Mouse (Mus musculus) MEL (cell line): ENCODE measurements around the gene Lrba. TPM values are rescaled to one million over a fixed set of nuclear protein-coding genes. Genes with fewer than 3 reads are reported as not detected.

Experiments
- DNase-seq: peaks from one replicate; pipeline ENCODE4 v3.0.0; 2011; ENCODE audit warnings: low read depth, low spot score
- H3K27ac ChIP-seq: 2 replicates; pipeline ENCODE4 v1.5.1; 2012; ENCODE audit warnings: low read depth, mild to moderate bottlenecking, control low read depth, low read length, moderate library complexity; ENCODE audit not compliant: control insufficient read depth
- H3K27me3 ChIP-seq, 2 experiments: fragments of 150-350 bp in 1 of 2; sonication (generic) in 1 of 2; 2 replicates each; pipeline ENCODE4 v1.6.1; 2012; ENCODE audit warnings: low read length in 2 of 2, mild to moderate bottlenecking in 2 of 2, improper control_type of control experiment in 1 of 2, moderate library complexity in 1 of 2; ENCODE audit not compliant: insufficient read depth in 2 of 2, control insufficient read depth in 1 of 2
- H3K36me3 ChIP-seq, 2 experiments: 2 replicates each; pipeline ENCODE4 v1.6.1; 2012 to 2014; ENCODE audit warnings: low read length in 2 of 2, improper control_type of control experiment in 1 of 2, inconsistent platforms in 1 of 2, mild to moderate bottlenecking in 1 of 2; ENCODE audit not compliant: insufficient read depth in 2 of 2, control insufficient read depth in 1 of 2
- H3K4me1 ChIP-seq, 2 experiments: fragments of 150-350 bp in 1 of 2; sonication (generic) in 1 of 2; 2 replicates each; pipeline ENCODE4 v1.6.1; 2012; ENCODE audit warnings: low read length in 2 of 2, improper control_type of control experiment in 1 of 2, mild to moderate bottlenecking in 1 of 2; ENCODE audit not compliant: insufficient read depth in 2 of 2, control insufficient read depth in 1 of 2
- H3K4me3 ChIP-seq, 2 experiments: fragments of 150-350 bp in 1 of 2; sonication (generic) in 1 of 2; 2 replicates each; pipeline ENCODE4 v1.5.1; 2012; ENCODE audit warnings: low read depth in 2 of 2, low read length in 2 of 2, mild to moderate bottlenecking in 2 of 2, moderate library complexity in 2 of 2, control low read depth in 1 of 2, improper control_type of control experiment in 1 of 2; ENCODE audit not compliant: control insufficient read depth in 1 of 2, insufficient read depth in 1 of 2
- H3K79me2 ChIP-seq: 2 replicates; pipeline ENCODE4 v1.6.1; 2012; ENCODE audit warnings: mild to moderate bottlenecking, low read length, moderate library complexity; ENCODE audit not compliant: control insufficient read depth, poor library complexity, insufficient read depth
- H3K9ac ChIP-seq: 2 replicates; pipeline ENCODE4 v1.6.1; 2012; ENCODE audit warnings: low read depth, mild to moderate bottlenecking, control low read depth, low read length, moderate library complexity; ENCODE audit not compliant: control insufficient read depth, poor library complexity, severe bottlenecking
- H3K9me3 ChIP-seq: fragments of 150-350 bp; sonication (generic); replicated peaks from 2 replicates; pipeline ENCODE4 v1.6.1; 2012; ENCODE audit warnings: mild to moderate bottlenecking, low read length, improper control_type of control experiment, moderate library complexity; ENCODE audit not compliant: insufficient read depth
- BHLHE40 ChIP-seq: IDR thresholded peaks from 2 replicates; pipeline ENCODE4 v1.6.1; 2012; ENCODE audit warnings: low read depth, mild to moderate bottlenecking, inconsistent platforms, low read length, improper control_type of control experiment, borderline replicate concordance
- CHD1 ChIP-seq: IDR thresholded peaks from 2 replicates; pipeline ENCODE4 v1.6.1; 2012; ENCODE audit warnings: low read depth, mild to moderate bottlenecking, inconsistent platforms, low read length, improper control_type of control experiment
- CTCF ChIP-seq, 3 experiments: IDR thresholded peaks in 2 of 3; conservative IDR thresholded peaks in 1 of 3; 2 replicates each; pipeline ENCODE4 v1.5.1; 2011 to 2012; ENCODE audit warnings: low read length in 3 of 3, low read depth in 2 of 3, mild to moderate bottlenecking in 2 of 3, improper control_type of control experiment in 1 of 3, inconsistent platforms in 1 of 3, mixed read lengths in 1 of 3, moderate library complexity in 1 of 3; ENCODE audit not compliant: control insufficient read depth in 1 of 3, insufficient read depth in 1 of 3, poor library complexity in 1 of 3, severe bottlenecking in 1 of 3
- ELF1 ChIP-seq: IDR thresholded peaks from 2 replicates; pipeline ENCODE4 v1.6.1; 2014; ENCODE audit warnings: low read depth, mild to moderate bottlenecking, inconsistent platforms, low read length, improper control_type of control experiment, moderate library complexity
- GABPA ChIP-seq: IDR thresholded peaks from 2 replicates; pipeline ENCODE4 v1.6.1; 2012; ENCODE audit warnings: low read depth, mild to moderate bottlenecking, inconsistent platforms, low read length, improper control_type of control experiment, moderate library complexity
- GATA1 ChIP-seq: IDR thresholded peaks from 2 replicates; pipeline ENCODE4 v1.6.1; 2011; ENCODE audit warnings: low read depth, low read length, improper control_type of control experiment
- HCFC1 ChIP-seq: IDR thresholded peaks from 2 replicates; pipeline ENCODE4 v1.6.1; 2012; ENCODE audit warnings: low read depth, mild to moderate bottlenecking, inconsistent platforms, low read length, improper control_type of control experiment, moderate library complexity
- JUND ChIP-seq: IDR thresholded peaks from 2 replicates; pipeline ENCODE4 v1.6.1; 2011; ENCODE audit warnings: low read depth, mild to moderate bottlenecking, improper control_type of control experiment, low read length
- KAT2A ChIP-seq: conservative IDR thresholded peaks from 2 replicates; pipeline ENCODE4 v1.6.1; 2012; ENCODE audit warnings: low read depth, low read length, improper control_type of control experiment, inconsistent platforms
- MAFK ChIP-seq: IDR thresholded peaks from 2 replicates; pipeline ENCODE4 v1.6.1; 2011; ENCODE audit warnings: low read depth, mild to moderate bottlenecking, low read length, improper control_type of control experiment, borderline replicate concordance
- MAX ChIP-seq: IDR thresholded peaks from 2 replicates; pipeline ENCODE4 v1.6.1; 2011; ENCODE audit warnings: low read length, improper control_type of control experiment
- MAZ ChIP-seq: IDR thresholded peaks from 2 replicates; pipeline ENCODE4 v1.6.1; 2012; ENCODE audit warnings: low read depth, mild to moderate bottlenecking, inconsistent platforms, low read length, improper control_type of control experiment
- MXI1 ChIP-seq: IDR thresholded peaks from 2 replicates; pipeline ENCODE4 v1.6.1; 2011; ENCODE audit warnings: mild to moderate bottlenecking, low read depth, low read length, improper control_type of control experiment
- MYB ChIP-seq: IDR thresholded peaks from 2 replicates; pipeline ENCODE4 v1.6.1; 2011; ENCODE audit warnings: mild to moderate bottlenecking, low read depth, low read length, improper control_type of control experiment
- NELFE ChIP-seq: IDR thresholded peaks from 2 replicates; pipeline ENCODE4 v1.6.1; 2011; ENCODE audit warnings: low read depth, low read length, improper control_type of control experiment
- POLR2AphosphoS2 ChIP-seq: IDR thresholded peaks from 2 replicates; pipeline ENCODE4 v1.6.1; 2011; ENCODE audit warnings: low read length, improper control_type of control experiment
- POLR2AphosphoS5 ChIP-seq: IDR thresholded peaks from 2 replicates; pipeline ENCODE4 v1.6.1; 2012; ENCODE audit warnings: low read depth, borderline replicate concordance, mild to moderate bottlenecking, inconsistent platforms, low read length, moderate library complexity, mixed read lengths
- RAD21 ChIP-seq: IDR thresholded peaks from 2 replicates; pipeline ENCODE4 v1.6.1; 2011; ENCODE audit warnings: mild to moderate bottlenecking, low read depth, low read length, improper control_type of control experiment
- RCOR1 ChIP-seq: IDR thresholded peaks from 2 replicates; pipeline ENCODE4 v1.6.1; 2012; ENCODE audit warnings: low read depth, mild to moderate bottlenecking, inconsistent platforms, low read length, improper control_type of control experiment
- SIN3A ChIP-seq: IDR thresholded peaks from 2 replicates; pipeline ENCODE4 v1.6.1; 2012; ENCODE audit warnings: low read length, improper control_type of control experiment, inconsistent platforms
- SMC3 ChIP-seq: IDR thresholded peaks from 2 replicates; pipeline ENCODE4 v1.6.1; 2011; ENCODE audit warnings: low read depth, low read length, improper control_type of control experiment
- TAL1 ChIP-seq: IDR thresholded peaks from 2 replicates; pipeline ENCODE4 v1.6.1; 2012; ENCODE audit warnings: mild to moderate bottlenecking, inconsistent platforms, low read length, moderate library complexity, mixed read lengths
- TCF12 ChIP-seq: IDR thresholded peaks from 2 replicates; pipeline ENCODE4 v1.6.1; 2014; ENCODE audit warnings: low read depth, mild to moderate bottlenecking, inconsistent platforms, low read length, improper control_type of control experiment, moderate library complexity
- UBTF ChIP-seq: IDR thresholded peaks from 2 replicates; pipeline ENCODE4 v1.6.1; 2012; ENCODE audit warnings: low read depth, mild to moderate bottlenecking, inconsistent platforms, low read length, improper control_type of control experiment, moderate library complexity, borderline replicate concordance; ENCODE audit not compliant: insufficient read depth
- USF2 ChIP-seq, 2 experiments: IDR thresholded peaks; 2 replicates each; pipeline ENCODE4 v1.6.1; 2011 to 2012; ENCODE audit warnings: improper control_type of control experiment in 2 of 2, low read length in 2 of 2, borderline replicate concordance in 1 of 2, inconsistent platforms in 1 of 2, low read depth in 1 of 2, mild to moderate bottlenecking in 1 of 2; ENCODE audit not compliant: insufficient read depth in 1 of 2
- ZC3H11A ChIP-seq: IDR thresholded peaks from 2 replicates; pipeline ENCODE4 v1.6.1; 2012; ENCODE audit warnings: low read depth, mild to moderate bottlenecking, inconsistent platforms, low read length, improper control_type of control experiment
- ZKSCAN1 ChIP-seq: IDR thresholded peaks from 2 replicates; pipeline ENCODE4 v1.6.1; 2012; ENCODE audit warnings: low read depth, mild to moderate bottlenecking, inconsistent platforms, low read length, improper control_type of control experiment, moderate library complexity
- ZMIZ1 ChIP-seq: IDR thresholded peaks from 2 replicates; pipeline ENCODE4 v1.6.1; 2012; ENCODE audit warnings: low read depth, mild to moderate bottlenecking, inconsistent platforms, low read length, improper control_type of control experiment, moderate library complexity
- ZNF384 ChIP-seq: IDR thresholded peaks from 2 replicates; pipeline ENCODE4 v1.6.1; 2012; ENCODE audit warnings: low read depth, mild to moderate bottlenecking, inconsistent platforms, low read length, improper control_type of control experiment
- polyA plus RNA-seq, 2 experiments: library from polyadenylated mRNA; stranded (reverse) in 1 of 2; unstranded in 1 of 2; fragments of >175 nt in 1 of 2; fragments of >200 nt in 1 of 2; gene quantifications; 2 replicates each; pipeline versions ENCODE4 v1.2.1 to v1.2.4; 2012; ENCODE audit warnings: low replicate concordance in 2 of 2, low read depth in 1 of 2; ENCODE audit not compliant: insufficient read length in 2 of 2, insufficient read depth in 1 of 2, missing spikeins in 1 of 2
- total RNA-seq: library from RNA; depleted of rRNA; stranded (reverse); fragments of 300-350 nt; gene quantifications from 2 replicates; pipeline ENCODE4 v1.2.3, GENCODE M21; 2012

Lrba gene
- total and polyA plus RNA-seq, 3 experiments = 10.9 to 17.9 TPM; not detected in 1

GRCm38 (mm10) chr3:86698947-86699346 is 474.5 kb downstream of the Lrba start:
- Histone ChIP-seq H3K9me3 (no peaks in the 10 kb centered on the region), H3K27me3 (no peaks in the 10 kb centered on the region), H3K4me1 (no peaks in the 10 kb centered on the region), H3K4me3 (no peak overlapping the region), H3K9ac (no peak overlapping the region), H3K27ac (no peak overlapping the region), H3K36me3 (no peaks in the 10 kb centered on the region), H3K79me2 (no peaks in the 10 kb centered on the region)
- no peak for TF ChIP-seq ZC3H11A
- no peak for TF ChIP-seq POLR2AphosphoS5
- no peak for TF ChIP-seq USF2 (IDR thresholded peaks at IDR 0.05; ENCODE audit: borderline replicate concordance in 1 of 2, insufficient read depth in 1 of 2, low read depth in 1 of 2, low read length in 2 of 2)
- TF ChIP-seq MAZ = no peak
- no peak for TF ChIP-seq GABPA
- no peak for TF ChIP-seq MYB
- no peak for TF ChIP-seq JUND
- no peak for TF ChIP-seq NELFE
- no peak for TF ChIP-seq GATA1
- no peak for TF ChIP-seq ZKSCAN1
- no peak for TF ChIP-seq RCOR1
- no peak for TF ChIP-seq BHLHE40
- no peak for TF ChIP-seq RAD21
- no peak for TF ChIP-seq MXI1
- TF ChIP-seq ELF1 = no peak
- no peak for TF ChIP-seq MAX
- TF ChIP-seq SIN3A = no peak
- TF ChIP-seq HCFC1 = no peak
- no peak for TF ChIP-seq MAFK
- DNase-seq = no peak

GRCm38 (mm10) chr3:86701163-86701563 is 476.7 kb downstream of the Lrba start:
- no peaks in the 10 kb centered on the region for H3K79me2 ChIP-seq
- H3K36me3 ChIP-seq = no peaks in the 10 kb centered on the region
- H3K9me3 ChIP-seq = no peaks in the 10 kb centered on the region
- H3K4me1 ChIP-seq = no peaks in the 10 kb centered on the region
- TF ChIP-seq ZNF384 (no peak), POLR2AphosphoS2 (no peak), JUND (no peak), CTCF (IDR thresholded peaks at IDR 0.05 in 2 of 3, conservative IDR thresholded peaks at IDR 0.05 in 1 of 3; ENCODE audit: control insufficient read depth in 1 of 3, insufficient read depth in 1 of 3, low read depth in 2 of 3, low read length in 3 of 3, poor library complexity in 1 of 3, severe bottlenecking in 1 of 3) (no peak), BHLHE40 (no peak), CHD1 (no peak), ZMIZ1 (no peak), TCF12 (no peak), UBTF (no peak), RCOR1 (no peak), NELFE (no peak), MXI1 (no peak), GABPA (no peak), USF2 (IDR thresholded peaks at IDR 0.05; ENCODE audit: borderline replicate concordance in 1 of 2, insufficient read depth in 1 of 2, low read depth in 1 of 2, low read length in 2 of 2) (no peak), TAL1 (no peak), KAT2A (no peak), MAX (no peak), SIN3A (no peak), SMC3 (no peak), GATA1 (no peak)
- no peaks in the 10 kb centered on the region for H3K27me3 ChIP-seq
- H3K27ac ChIP-seq = no peak overlapping the region
- DNase-seq = no peak
- no peak overlapping the region for H3K9ac ChIP-seq
- no peak overlapping the region for H3K4me3 ChIP-seq
